Mouse (Mus musculus) T-helper 17 cell (primary cell): ENCODE results near the gene Lrrc59.

ENCODE experiments used
- in situ Hi-C, 2 experiments: fragments of 300-600 bp; cut with MboI, MseI; formaldehyde crosslinking; loops; 1 replicate in 1 of 2; 2 replicates in 1 of 2; pipeline ENCODE4 v1.15.1; 2025; ENCODE audit warnings: high pct_unique_total_duplicates in 2 of 2

The Lrrc59 gene

DNA sequence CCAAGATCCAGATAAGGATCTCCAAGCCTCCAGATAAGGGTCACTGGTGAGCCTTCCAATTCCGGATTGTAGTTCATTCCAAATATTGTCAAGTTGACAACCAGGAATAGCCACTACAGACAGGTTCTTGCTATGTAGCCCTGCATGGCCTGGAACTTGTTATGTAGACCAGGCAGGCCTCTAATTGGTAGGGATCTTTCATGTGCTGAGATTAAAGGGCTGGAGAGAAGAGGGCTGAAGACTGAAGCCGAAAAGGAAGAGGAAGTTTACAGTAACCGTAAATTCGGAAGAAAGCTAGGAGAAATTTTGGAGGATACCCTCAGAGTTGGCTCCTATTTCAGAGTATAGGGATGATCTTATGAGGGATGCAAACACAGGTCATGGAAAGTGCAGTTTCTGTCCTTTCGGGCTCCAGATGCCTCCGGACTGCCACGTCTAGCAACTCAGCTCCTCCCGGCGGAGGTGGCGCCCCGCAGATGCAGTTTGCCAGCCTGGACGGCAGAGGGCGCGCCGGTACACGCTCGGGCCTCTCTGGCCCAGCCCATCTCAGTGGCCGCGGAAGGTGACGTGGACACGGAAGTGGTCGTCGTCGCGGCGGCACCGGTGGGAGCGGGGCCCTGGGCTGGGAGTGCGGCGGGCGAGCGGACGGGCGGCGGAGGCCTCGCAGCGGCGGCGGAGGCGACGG lies at the start of gene Lrrc59:
Lrrc59 (plus strand) TSS at position 569 of the 685 bp plus-strand sequence.
- in situ Hi-C loops: no loop called here

DNA sequence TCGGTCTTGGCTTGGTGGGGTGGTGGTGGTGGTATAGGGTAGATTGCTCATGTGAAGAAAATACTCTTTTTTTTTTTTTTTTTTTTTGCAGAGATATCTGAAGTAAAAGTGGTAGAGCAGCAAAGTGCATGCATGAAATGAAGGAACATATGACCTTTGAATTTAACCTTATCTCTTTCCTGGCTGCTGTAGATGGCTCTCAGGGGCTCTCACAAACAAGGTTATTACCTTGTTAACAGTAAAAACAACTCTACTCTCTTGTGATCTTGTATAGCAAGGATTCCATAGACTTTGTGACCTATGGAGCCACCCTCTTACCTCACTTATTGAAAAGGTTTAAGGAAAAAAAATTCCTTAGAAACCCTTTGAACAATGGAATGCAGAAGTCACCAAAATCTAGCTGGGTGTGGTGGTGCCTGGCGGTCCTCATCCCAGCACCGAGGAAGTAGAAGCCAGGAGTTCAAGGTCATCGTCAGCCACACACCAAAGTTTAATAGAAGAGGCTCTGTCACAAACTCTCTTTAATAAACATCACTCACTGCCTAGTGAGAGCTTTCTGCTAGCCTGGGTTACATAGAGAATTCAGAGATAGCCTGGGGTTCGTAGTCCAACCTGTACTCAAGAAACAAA lies 49.3 kb upstream of the Lrrc59 start:
- in situ Hi-C loops: no loop called here

GRCm38 (mm10) chr11:94585091-94585490 lies 44.5 kb upstream of the Lrrc59 start:
- in situ Hi-C loops: no loop called here

- in situ Hi-C loops: no loop called here
These were observed 42.1 kb upstream of the Lrrc59 start for GRCm38 (mm10) chr11:94587511-94587910.

- in situ Hi-C loops: no loop called here
These were observed 33.2 kb upstream of the Lrrc59 start for GRCm38 (mm10) chr11:94596311-94596852.

DNA sequence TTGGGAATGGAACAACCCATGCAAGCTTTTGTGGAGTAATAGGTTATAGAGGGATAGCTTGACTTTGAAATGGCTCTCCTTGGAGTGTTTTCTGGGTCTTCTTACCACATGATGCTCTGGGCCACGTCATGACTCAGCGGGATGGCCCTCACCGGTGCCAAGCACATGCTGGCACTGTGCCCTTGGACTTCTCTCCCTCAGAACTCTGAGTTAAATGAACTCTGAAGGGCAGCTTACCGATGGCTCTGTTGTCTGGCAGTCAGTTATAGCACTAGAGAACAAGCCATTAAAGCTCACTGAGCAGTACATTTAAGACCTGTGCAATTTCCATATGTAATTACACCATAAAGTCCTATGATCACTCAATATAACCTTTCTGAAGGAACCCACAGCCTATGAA lies 32.2 kb upstream of the Lrrc59 start:
- in situ Hi-C loops: no loop called here

GRCm38 (mm10) chr11:94598437-94599120 lies 31.0 kb upstream of the Lrrc59 start:
- in situ Hi-C loops: no loop called here

GRCm38 (mm10) chr11:94600447-94600846 lies 29.1 kb upstream of the Lrrc59 start:
- in situ Hi-C loops: no loop called here

GRCm38 (mm10) chr11:94601321-94602281 lies 28.0 kb upstream of the Lrrc59 start, which contains the start of gene Acsf2:
TSS of gene Acsf2 (minus strand) at chr11:94601871.
- in situ Hi-C loops: no loop called here

- in situ Hi-C loops: no loop called here
These were observed 27.1 kb upstream of the Lrrc59 start for GRCm38 (mm10) chr11:94602356-94602955.

DNA sequence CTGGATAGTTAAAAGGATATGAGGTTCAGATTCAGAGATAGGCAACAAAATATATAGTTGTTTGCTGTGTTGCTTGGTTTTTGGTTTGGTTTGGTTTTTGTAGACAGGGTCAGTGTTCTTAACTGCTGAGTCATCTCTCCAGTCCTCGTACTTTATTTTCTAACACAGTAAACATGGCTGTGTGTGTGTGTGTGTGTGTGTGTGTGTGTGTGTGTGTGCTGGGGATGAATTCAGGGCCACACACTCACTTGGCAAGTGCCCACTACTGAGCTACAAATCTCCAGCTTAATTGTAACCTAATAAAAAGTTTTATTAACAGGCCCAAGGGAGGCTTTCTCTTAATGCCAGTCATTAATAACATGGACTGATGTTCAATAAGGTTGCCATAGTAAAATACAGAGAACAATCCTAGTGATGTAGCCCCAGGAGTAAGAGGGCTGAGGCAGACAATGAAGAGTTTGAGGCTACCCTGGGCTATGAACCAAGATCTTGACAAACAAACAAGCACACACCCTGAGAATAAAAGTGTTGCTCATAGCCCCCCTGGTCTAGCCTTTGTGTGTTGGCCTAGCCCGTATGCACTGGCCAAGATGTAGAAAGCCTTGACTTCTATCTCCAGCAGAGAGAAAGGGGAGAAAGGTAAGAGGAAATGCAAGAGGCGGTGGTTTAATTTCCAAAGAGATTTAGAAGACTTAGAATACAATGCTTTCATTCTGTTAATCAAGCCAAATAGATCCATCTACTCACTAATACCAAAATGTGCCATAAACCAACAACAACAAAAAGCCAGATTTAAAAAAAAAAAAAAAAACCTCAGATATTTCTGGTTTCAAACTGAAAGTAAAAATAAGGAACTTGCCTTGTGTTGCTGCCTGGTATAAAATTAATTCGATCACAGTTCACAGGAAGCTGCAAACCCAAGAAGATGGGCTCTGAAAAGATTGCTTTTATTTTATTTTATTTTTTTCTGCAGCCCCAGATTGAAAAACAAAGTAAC lies 18.5 kb upstream of the Lrrc59 start:
- in situ Hi-C loops: no loop called here

GRCm38 (mm10) chr11:94614603-94615002 lies 15.0 kb upstream of the Lrrc59 start:
- in situ Hi-C loops: no loop called here

DNA sequence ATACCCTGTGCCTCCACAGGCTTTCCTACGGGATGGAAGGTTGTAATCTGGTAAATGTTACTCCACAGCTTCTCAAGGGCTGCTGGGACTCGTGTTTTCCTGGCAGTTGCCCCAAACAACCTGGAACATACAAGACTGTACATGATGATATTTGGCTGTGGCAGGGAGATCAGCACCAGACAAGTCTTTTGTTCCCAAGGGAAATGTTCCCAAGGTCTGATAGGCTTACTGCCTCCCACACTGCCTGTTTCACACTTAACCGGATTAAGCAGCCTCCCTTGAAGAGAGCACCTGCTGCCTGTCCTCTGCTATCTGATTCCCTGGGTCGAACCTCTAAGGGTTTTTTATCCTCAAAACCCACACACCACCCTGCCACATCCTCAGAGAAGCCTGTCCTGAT lies 14.1 kb upstream of the Lrrc59 start:
- in situ Hi-C loops: no loop called here

GRCm38 (mm10) chr11:94617646-94618045 lies 11.9 kb upstream of the Lrrc59 start:
- in situ Hi-C loops: no loop called here

- in situ Hi-C loops: no loop called here
These were observed 8.7 kb upstream of the Lrrc59 start for GRCm38 (mm10) chr11:94620766-94621457.

DNA sequence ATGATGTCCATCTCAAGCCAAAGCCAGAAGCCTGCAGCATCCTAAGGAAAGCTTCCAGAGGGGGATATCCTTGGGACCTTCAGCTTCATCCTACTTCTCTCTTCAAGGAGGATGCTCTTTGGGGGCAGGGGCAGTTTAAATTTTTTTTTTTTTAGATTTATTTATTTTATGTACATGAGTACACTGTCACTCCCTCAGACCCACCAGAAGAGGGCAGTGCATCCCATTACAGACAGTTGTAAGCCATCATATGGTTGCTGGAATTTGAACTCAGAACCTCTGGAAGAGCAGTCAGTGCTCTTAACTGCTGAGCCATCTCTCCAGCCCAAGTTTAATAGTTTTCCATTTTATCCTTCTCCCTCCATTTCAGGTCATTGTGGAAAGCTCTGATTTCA lies 8.1 kb upstream of the Lrrc59 start:
- in situ Hi-C loops: no loop called here

DNA sequence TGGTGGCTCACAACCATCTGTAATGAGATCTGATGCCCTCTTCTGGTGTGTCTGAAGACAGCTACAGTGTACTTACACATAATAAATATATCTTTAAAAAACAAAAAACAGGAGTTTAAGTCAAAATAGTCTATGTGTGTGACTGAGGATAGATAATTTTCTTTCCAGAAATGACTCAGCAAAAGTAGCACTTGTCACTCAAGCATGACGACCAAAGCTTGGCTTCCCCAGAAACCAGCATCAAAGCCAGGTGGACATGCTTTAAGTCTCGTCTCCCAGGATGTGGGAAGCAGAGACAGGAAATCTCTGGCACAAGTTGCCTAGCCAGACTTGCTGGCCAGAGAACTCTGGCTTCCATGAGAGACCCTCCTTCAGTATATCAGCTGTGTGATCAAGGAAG lies 7.4 kb upstream of the Lrrc59 start:
- in situ Hi-C loops: no loop called here

- in situ Hi-C loops: no loop called here
These were observed 274 bp downstream of the Lrrc59 start for GRCm38 (mm10) chr11:94629884-94630198.
